Mouse (Mus musculus) liver, embryonic 14.5 days (tissue): ENCODE measurements around the gene Olfr1293-ps.

Source experiments
- CTCF ChIP-seq: IDR thresholded peaks from 2 replicates; pipeline ENCODE4 v1.5.1; 2016; ENCODE audit warnings: antibody characterized with exemption, low read depth, control low read depth
- EP300 ChIP-seq: IDR thresholded peaks from 2 replicates; pipeline ENCODE4 v1.6.1; 2016; ENCODE audit warnings: antibody characterized with exemption, low read depth

DNA sequence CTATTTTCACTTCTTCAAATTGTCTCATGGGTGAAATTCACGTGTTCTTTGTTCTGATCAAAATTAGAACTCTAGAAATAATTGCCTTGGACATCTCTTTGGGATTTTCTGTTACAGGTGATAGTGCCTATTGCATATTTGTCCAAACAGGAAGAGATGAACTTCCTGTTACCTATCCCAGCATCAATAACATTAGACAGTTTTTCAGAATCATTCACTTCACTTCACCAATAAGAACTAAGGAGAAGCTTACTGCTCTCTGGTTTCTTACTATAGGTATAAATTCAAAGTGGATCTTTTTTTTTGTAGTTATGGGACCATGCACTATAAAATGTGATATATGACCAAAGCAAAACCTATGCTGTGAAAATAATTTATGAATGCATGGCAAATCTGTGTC lies 15.2 kb downstream of the Olfr1293-ps start, which contains the start of gene Olfr1294:
- TF ChIP-seq CTCF = no peak
- TF ChIP-seq EP300 = no peak
